Mouse (Mus musculus): ENCODE data around the gene Upf2.
"Not testable (repeated sequence)": the region's sequence is repeated elsewhere in the genome, so short reads cannot be mapped to it uniquely, and the experiment has no call there.

Upf2 gene

GRCm38 (mm10) chr2:6049018-6049417, 97.7 kb downstream of the Upf2 start:
- in situ Hi-C loops (cut with MboI; ENCODE audit: low pct_unique_long_range_greater_than_20kb in 1 of 2, low sequenced_read_pairs in 2 of 2, unreplicated experiment in 1 of 2), result no loop called here

- in situ Hi-C loops (cut with MboI; ENCODE audit: low pct_unique_long_range_greater_than_20kb in 1 of 2, low sequenced_read_pairs in 2 of 2, unreplicated experiment in 1 of 2), result no loop called here
These were observed 104.2 kb downstream of the Upf2 start for GRCm38 (mm10) chr2:6055466-6055865.

- in situ Hi-C loops (cut with MboI; ENCODE audit: low pct_unique_long_range_greater_than_20kb in 1 of 2, low sequenced_read_pairs in 2 of 2, unreplicated experiment in 1 of 2), result no loop called here
These were observed 105.2 kb downstream of the Upf2 start for GRCm38 (mm10) chr2:6056518-6056917.

- in situ Hi-C loops (cut with MboI; ENCODE audit: low pct_unique_long_range_greater_than_20kb in 1 of 2, low sequenced_read_pairs in 2 of 2, unreplicated experiment in 1 of 2), result no loop called here
These were observed 108.0 kb downstream of the Upf2 start for GRCm38 (mm10) chr2:6059291-6059690.

- in situ Hi-C loops (cut with MboI; ENCODE audit: low pct_unique_long_range_greater_than_20kb in 1 of 2, low sequenced_read_pairs in 2 of 2, unreplicated experiment in 1 of 2), result loop anchor here in 1 of 2 experiments (10.0 kb wide), 1 partner anchor 95 kb away; no protein-coding TSS in a partner anchor
These were observed 109.0 kb downstream of the Upf2 start for GRCm38 (mm10) chr2:6060071-6060804.

GRCm38 (mm10) chr2:6067341-6067740, 116.1 kb downstream of the Upf2 start:
- in situ Hi-C loops (cut with MboI; ENCODE audit: low pct_unique_long_range_greater_than_20kb in 1 of 2, low sequenced_read_pairs in 2 of 2, unreplicated experiment in 1 of 2), result loop anchor here in 1 of 2 experiments (10.0 kb wide), 1 partner anchor 87 kb away; no protein-coding TSS in a partner anchor

GRCm38 (mm10) chr2:6070925-6071324, 119.7 kb downstream of the Upf2 start:
- in situ Hi-C loops (cut with MboI; ENCODE audit: low pct_unique_long_range_greater_than_20kb in 1 of 2, low sequenced_read_pairs in 2 of 2, unreplicated experiment in 1 of 2), result no loop called here

- in situ Hi-C loops (cut with MboI; ENCODE audit: low pct_unique_long_range_greater_than_20kb in 1 of 2, low sequenced_read_pairs in 2 of 2, unreplicated experiment in 1 of 2), result no loop called here
These were observed 120.5 kb downstream of the Upf2 start for GRCm38 (mm10) chr2:6071598-6072440.

GRCm38 (mm10) chr2:6072685-6073260, 121.5 kb downstream of the Upf2 start:
- in situ Hi-C loops (cut with MboI; ENCODE audit: low pct_unique_long_range_greater_than_20kb in 1 of 2, low sequenced_read_pairs in 2 of 2, unreplicated experiment in 1 of 2), result no loop called here

GRCm38 (mm10) chr2:6074891-6075529, 123.7 kb downstream of the Upf2 start:
- in situ Hi-C loops (cut with MboI; ENCODE audit: low pct_unique_long_range_greater_than_20kb in 1 of 2, low sequenced_read_pairs in 2 of 2, unreplicated experiment in 1 of 2), result no loop called here

- in situ Hi-C loops (cut with MboI; ENCODE audit: low pct_unique_long_range_greater_than_20kb in 1 of 2, low sequenced_read_pairs in 2 of 2, unreplicated experiment in 1 of 2), result no loop called here
These were observed 124.2 kb downstream of the Upf2 start for GRCm38 (mm10) chr2:6075530-6075896.

- in situ Hi-C loops (cut with MboI; ENCODE audit: low pct_unique_long_range_greater_than_20kb in 1 of 2, low sequenced_read_pairs in 2 of 2, unreplicated experiment in 1 of 2), result no loop called here
These were observed 128.8 kb downstream of the Upf2 start for GRCm38 (mm10) chr2:6080037-6080436.

- in situ Hi-C loops (cut with MboI; ENCODE audit: low pct_unique_long_range_greater_than_20kb in 1 of 2, low sequenced_read_pairs in 2 of 2, unreplicated experiment in 1 of 2), result no loop called here
These were observed 129.8 kb downstream of the Upf2 start for GRCm38 (mm10) chr2:6081108-6081507.

GRCm38 (mm10) chr2:6082615-6083014, 131.3 kb downstream of the Upf2 start:
- in situ Hi-C loops (cut with MboI; ENCODE audit: low pct_unique_long_range_greater_than_20kb in 1 of 2, low sequenced_read_pairs in 2 of 2, unreplicated experiment in 1 of 2), result no loop called here

GRCm38 (mm10) chr2:6083696-6084095, 132.4 kb downstream of the Upf2 start:
- in situ Hi-C loops (cut with MboI; ENCODE audit: low pct_unique_long_range_greater_than_20kb in 1 of 2, low sequenced_read_pairs in 2 of 2, unreplicated experiment in 1 of 2), result no loop called here

- in situ Hi-C loops (cut with MboI; ENCODE audit: low pct_unique_long_range_greater_than_20kb in 1 of 2, low sequenced_read_pairs in 2 of 2, unreplicated experiment in 1 of 2), result no loop called here
These were observed 134.6 kb downstream of the Upf2 start for GRCm38 (mm10) chr2:6085622-6086530.

- in situ Hi-C loops (cut with MboI; ENCODE audit: low pct_unique_long_range_greater_than_20kb in 1 of 2, low sequenced_read_pairs in 2 of 2, unreplicated experiment in 1 of 2), result no loop called here
These were observed 135.9 kb downstream of the Upf2 start for GRCm38 (mm10) chr2:6087151-6087550.

GRCm38 (mm10) chr2:6089941-6090340, 138.7 kb downstream of the Upf2 start:
- in situ Hi-C loops (cut with MboI; ENCODE audit: low pct_unique_long_range_greater_than_20kb in 1 of 2, low sequenced_read_pairs in 2 of 2, unreplicated experiment in 1 of 2), result not testable (repeated sequence)

Measured in mouse embryonic stem cell (cell line).